Mouse (Mus musculus): ENCODE measurements around the gene Rbm8a. TPM values are rescaled to one million over a fixed set of nuclear protein-coding genes. Genes with fewer than 3 reads are reported as not detected.
"Not testable (repeated sequence)": the region's sequence is repeated elsewhere in the genome, so short reads cannot be mapped to it uniquely, and the experiment has no call there.

Rbm8a gene
- polyA plus RNA-seq, 1 experiment from 2014 or later, result 147 TPM

DNA sequence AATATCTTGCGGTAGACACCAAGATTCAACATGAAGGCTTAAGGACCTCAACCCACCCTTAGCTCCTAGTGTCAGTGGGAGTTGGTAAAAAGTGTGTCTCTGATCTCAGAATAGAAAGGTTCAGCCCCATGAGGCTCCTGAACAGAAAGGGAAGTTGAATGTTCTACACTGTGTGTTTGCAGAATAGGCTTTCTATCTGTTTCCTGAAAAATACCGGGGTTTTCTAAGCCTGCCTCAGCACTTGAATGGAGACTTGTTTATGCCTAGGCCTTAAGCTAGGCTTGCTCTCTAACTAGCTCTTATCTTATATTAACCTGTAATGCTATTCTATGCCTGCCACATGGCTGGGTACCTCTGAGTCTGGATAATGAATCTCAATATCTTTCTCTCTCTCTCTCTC, 31.2 kb downstream of the Rbm8a start:
- Histone ChIP-seq H3K36me3 (ENCODE audit: control insufficient read depth, insufficient read depth, low read length) (no peaks in the 10 kb centered on the region; the same call in 1 of the 2 replicates), H3K9me3 (ENCODE audit: control insufficient read depth, low read depth, low read length) (no peaks in the 10 kb centered on the region), H3K9ac (replicated peaks; ENCODE audit: low read depth, low read length) (no peak overlapping the region), H3K27ac (ENCODE audit: low read length) (no peak overlapping the region), H3K27me3 (ENCODE audit: control insufficient read depth, insufficient read depth, low read length) (no peaks in the 10 kb centered on the region), H3K4me2 (replicated peaks; ENCODE audit: low read depth, low read length) (no peak overlapping the region), H3K4me1 (ENCODE audit: control insufficient read depth, insufficient read depth, low read length) (peaks cover 7% of the 10 kb centered on the region; the same call in 1 of the 2 replicates), H3K4me3 (ENCODE audit: low read depth, low read length) (no peak overlapping the region)
- 76% methylated on average over 2 of the region's 2 CpGs for WGBS
- no peak for ATAC-seq (ENCODE audit: insufficient number of reproducible peaks, insufficient read depth, low FRiP score, low read depth)

GRCm38 (mm10) chr3:96662731-96663316, 33.1 kb downstream of the Rbm8a start:
- H3K9ac ChIP-seq (replicated peaks; ENCODE audit: low read depth, low read length), result no peak overlapping the region
- no peak for ATAC-seq (ENCODE audit: insufficient number of reproducible peaks, insufficient read depth, low FRiP score, low read depth)
- no peaks in the 10 kb centered on the region for H3K27me3 ChIP-seq (ENCODE audit: control insufficient read depth, insufficient read depth, low read length)
- no peaks in the 10 kb centered on the region for H3K36me3 ChIP-seq (ENCODE audit: control insufficient read depth, insufficient read depth, low read length)
- H3K9me3 ChIP-seq (ENCODE audit: control insufficient read depth, low read depth, low read length), result no peaks in the 10 kb centered on the region
- H3K27ac ChIP-seq (ENCODE audit: low read length), result peak overlapping the region; percentile 34; the same call in 1 of the 2 replicates
- H3K4me3 ChIP-seq (ENCODE audit: low read depth, low read length), result 0 out of 2 replicates have a peak overlapping the region, but pooled peaks have one; percentile 9
- 43% methylated on average over 8 of the region's 8 CpGs for WGBS
- H3K4me2 ChIP-seq (replicated peaks; ENCODE audit: low read depth, low read length), result peak overlapping the region; percentile 41
- H3K4me1 ChIP-seq (ENCODE audit: control insufficient read depth, insufficient read depth, low read length), result peaks cover 7% of the 10 kb centered on the region; the same call in 1 of the 2 replicates

GRCm38 (mm10) chr3:96663432-96664239, 33.9 kb downstream of the Rbm8a start:
- Histone ChIP-seq H3K36me3 (ENCODE audit: control insufficient read depth, insufficient read depth, low read length) (no peaks in the 10 kb centered on the region), H3K4me3 (ENCODE audit: low read depth, low read length) (peak overlapping the region; percentile 9), H3K9me3 (ENCODE audit: control insufficient read depth, low read depth, low read length) (no peaks in the 10 kb centered on the region), H3K9ac (replicated peaks; ENCODE audit: low read depth, low read length) (no peak overlapping the region), H3K4me2 (replicated peaks; ENCODE audit: low read depth, low read length) (peak overlapping the region; percentile 41), H3K27ac (ENCODE audit: low read length) (peak overlapping the region; percentile 34; the same call in 1 of the 2 replicates), H3K27me3 (ENCODE audit: control insufficient read depth, insufficient read depth, low read length) (no peaks in the 10 kb centered on the region), H3K4me1 (ENCODE audit: control insufficient read depth, insufficient read depth, low read length) (peaks cover 7% of the 10 kb centered on the region; the same call in 1 of the 2 replicates)
- 6% methylated on average over 18 of the region's 18 CpGs for WGBS
- peak; percentile 92 for ATAC-seq (ENCODE audit: insufficient number of reproducible peaks, insufficient read depth, low FRiP score, low read depth)

GRCm38 (mm10) chr3:96665732-96666363, 36.1 kb downstream of the Rbm8a start:
- not testable (repeated sequence) for H3K4me2 ChIP-seq (replicated peaks; ENCODE audit: low read depth, low read length); H3K9ac ChIP-seq (replicated peaks; ENCODE audit: low read depth, low read length); H3K4me3 ChIP-seq (ENCODE audit: low read depth, low read length); H3K36me3 ChIP-seq (ENCODE audit: control insufficient read depth, insufficient read depth, low read length); ATAC-seq (ENCODE audit: insufficient number of reproducible peaks, insufficient read depth, low FRiP score, low read depth); H3K27ac ChIP-seq (ENCODE audit: low read length); H3K9me3 ChIP-seq (ENCODE audit: control insufficient read depth, low read depth, low read length); H3K27me3 ChIP-seq (ENCODE audit: control insufficient read depth, insufficient read depth, low read length)
- WGBS, result 87% methylated on average over 7 of the region's 7 CpGs
- H3K4me1 ChIP-seq (ENCODE audit: control insufficient read depth, insufficient read depth, low read length), result peaks cover 12% of the 10 kb centered on the region

GRCm38 (mm10) chr3:96666916-96667315, 37.2 kb downstream of the Rbm8a start:
- no peak overlapping the region for H3K4me2 ChIP-seq (replicated peaks; ENCODE audit: low read depth, low read length)
- H3K9ac ChIP-seq (replicated peaks; ENCODE audit: low read depth, low read length), result no peak overlapping the region
- no peaks in the 10 kb centered on the region for H3K36me3 ChIP-seq (ENCODE audit: control insufficient read depth, insufficient read depth, low read length)
- no peak for ATAC-seq (ENCODE audit: insufficient number of reproducible peaks, insufficient read depth, low FRiP score, low read depth)
- no peaks in the 10 kb centered on the region for H3K27me3 ChIP-seq (ENCODE audit: control insufficient read depth, insufficient read depth, low read length)
- peaks cover 12% of the 10 kb centered on the region for H3K4me1 ChIP-seq (ENCODE audit: control insufficient read depth, insufficient read depth, low read length)
- WGBS, result 91% methylated on average over 5 of the region's 5 CpGs
- no peak overlapping the region for H3K4me3 ChIP-seq (ENCODE audit: low read depth, low read length)
- H3K27ac ChIP-seq (ENCODE audit: low read length), result no peak overlapping the region
- H3K9me3 ChIP-seq (ENCODE audit: control insufficient read depth, low read depth, low read length), result no peaks in the 10 kb centered on the region

- ATAC-seq (ENCODE audit: insufficient number of reproducible peaks, insufficient read depth, low FRiP score, low read depth), result no peak
- H3K27me3 ChIP-seq (ENCODE audit: control insufficient read depth, insufficient read depth, low read length), result no peaks in the 10 kb centered on the region
- no peak overlapping the region for H3K4me2 ChIP-seq (replicated peaks; ENCODE audit: low read depth, low read length)
- H3K4me3 ChIP-seq (ENCODE audit: low read depth, low read length), result no peak overlapping the region
- peaks cover 12% of the 10 kb centered on the region for H3K4me1 ChIP-seq (ENCODE audit: control insufficient read depth, insufficient read depth, low read length)
- no peak overlapping the region for H3K9ac ChIP-seq (replicated peaks; ENCODE audit: low read depth, low read length)
- H3K27ac ChIP-seq (ENCODE audit: low read length), result no peak overlapping the region
- WGBS, result 49% methylated on average over 1 of the region's 1 CpGs
- no peaks in the 10 kb centered on the region for H3K9me3 ChIP-seq (ENCODE audit: control insufficient read depth, low read depth, low read length)
- H3K36me3 ChIP-seq (ENCODE audit: control insufficient read depth, insufficient read depth, low read length), result no peaks in the 10 kb centered on the region
Observed at GRCm38 (mm10) chr3:96667316-96667715, 37.6 kb downstream of the Rbm8a start.

- 91% methylated on average over 5 of the region's 5 CpGs for WGBS
- Histone ChIP-seq H3K4me3 (ENCODE audit: low read depth, low read length) (no peak overlapping the region), H3K4me1 (ENCODE audit: control insufficient read depth, insufficient read depth, low read length) (peaks cover 12% of the 10 kb centered on the region), H3K9ac (replicated peaks; ENCODE audit: low read depth, low read length) (no peak overlapping the region), H3K36me3 (ENCODE audit: control insufficient read depth, insufficient read depth, low read length) (no peaks in the 10 kb centered on the region), H3K9me3 (ENCODE audit: control insufficient read depth, low read depth, low read length) (no peaks in the 10 kb centered on the region), H3K27me3 (ENCODE audit: control insufficient read depth, insufficient read depth, low read length) (no peaks in the 10 kb centered on the region), H3K27ac (ENCODE audit: low read length) (no peak overlapping the region), H3K4me2 (replicated peaks; ENCODE audit: low read depth, low read length) (no peak overlapping the region)
- ATAC-seq (ENCODE audit: insufficient number of reproducible peaks, insufficient read depth, low FRiP score, low read depth), result no peak
Observed at GRCm38 (mm10) chr3:96668424-96669067, 38.8 kb downstream of the Rbm8a start.
